Comparison of ENCODE assay signal across 9 mouse cellular contexts in the genomic region with DNA sequence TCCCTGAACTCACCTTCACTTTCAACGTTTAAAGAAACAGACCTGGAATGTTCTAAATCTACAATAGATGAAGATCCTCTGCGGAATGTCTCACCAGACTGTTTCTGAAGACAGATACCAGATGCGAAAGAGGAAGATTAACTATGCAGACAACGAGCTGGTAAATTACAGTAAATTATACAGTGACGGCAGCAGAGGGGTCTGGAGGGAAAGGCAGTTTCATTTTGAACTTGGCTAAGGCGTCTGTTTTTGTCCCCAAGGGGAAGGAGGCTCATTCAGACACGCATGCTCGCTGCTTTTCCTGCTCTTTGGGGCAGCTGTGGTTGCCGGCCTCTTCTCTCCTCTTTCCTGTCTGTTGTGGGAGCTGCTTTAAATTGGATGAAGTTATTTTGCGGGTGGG. TPM values are rescaled to one million over a fixed set of nuclear protein-coding genes. Genes with fewer than 3 reads are reported as not detected.
DNase-seq lines count a peak whose midpoint lies in the region; TF ChIP-seq lines count a peak whose summit lies in the region.
"Had no signal": no experiment of that assay in that cellular context is flagged by ENCODE, and none has a peak within 500 bp of the region (broad histone marks: within the 10 kb centered on the region; RNA-seq: fewer than 3 reads in every experiment).

No protein-coding gene starts in this region.

- H3K4me3 ChIP-seq in gastrocnemius, adult 2 months: peak overlapping the region; percentile 53
- peak overlapping the region; percentile 83 for H3K4me3 ChIP-seq in megakaryocyte, embryonic 14.5 days (replicated peaks)
- H3K4me3 ChIP-seq: embryonic facial prominence, embryonic 12.5 days had no signal

- H3K36me3 ChIP-seq in megakaryocyte, embryonic 14.5 days (replicated peaks; ENCODE audit: low read length): no peaks in the 10 kb centered on the region
- H3K36me3 ChIP-seq: embryonic facial prominence, embryonic 12.5 days had no signal

- peak; percentile 22 for DNase-seq in gastrocnemius, adult 2 months
- no peak for DNase-seq in gastrocnemius, adult 18-20 months (ENCODE audit: low spot score)
- DNase-seq in layer of hippocampus, postnatal 14 days (ENCODE audit: low spot score in 2 of 2): peak; percentile 22 to 38
- DNase-seq in layer of hippocampus, adult 11-12 months (ENCODE audit: low spot score): no peak
- peak; percentile 49 for DNase-seq in brain, embryonic 14.5 days (ENCODE audit: low read depth)
- DNase-seq in urinary bladder, postnatal 10 days (ENCODE audit: low spot score): no peak
- DNase-seq in cerebellum, adult 9-11 months: no peak

- H3K9me3 ChIP-seq in megakaryocyte, embryonic 14.5 days: no peaks in the 10 kb centered on the region
- H3K9me3 ChIP-seq: embryonic facial prominence, embryonic 12.5 days had no signal

- H3K4me1 ChIP-seq in megakaryocyte, embryonic 14.5 days: peaks cover 10% of the 10 kb centered on the region

- peaks cover 2% of the 10 kb centered on the region for H3K27me3 ChIP-seq in megakaryocyte, embryonic 14.5 days (replicated peaks)
- H3K27me3 ChIP-seq: embryonic facial prominence, embryonic 12.5 days had no signal

- intact Hi-C loops in gastrocnemius, adult 2 months (cut with DNase I): no loop called here

- H3K27ac ChIP-seq in gastrocnemius, adult 2 months: peak overlapping the region; percentile 20; the same call in 1 of the 2 replicates
- H3K27ac ChIP-seq: embryonic facial prominence, embryonic 12.5 days had no signal

- TF ChIP-seq POLR2A in brain, embryonic 14.5 days (IDR thresholded peaks at IDR 0.05; ENCODE audit: borderline replicate concordance, extremely low read depth, insufficient read depth, insufficient read length, poor library complexity, severe bottlenecking): no peak

- no peak for TF ChIP-seq CTCF in gastrocnemius, adult 2 months (IDR thresholded peaks at IDR 0.05)
- no peak for TF ChIP-seq CTCF in brain, embryonic 14.5 days (IDR thresholded peaks at IDR 0.05; ENCODE audit: borderline replicate concordance, extremely low read depth, insufficient read depth, insufficient read length)

RNA-seq across cellular contexts. Expression of a gene that starts 15.7 kb away (rescaled TPM):
- total RNA-seq in gastrocnemius, adult 2 months (2021): 1 to 10 TPM; 4.3 to 4.7 TPM
- total RNA-seq in gastrocnemius, adult 18-20 months (2021): 1 to 10 TPM; 4.0 to 4.1 TPM
- 10 to 100 TPM; 32.3 to 33.1 TPM for total RNA-seq in layer of hippocampus, postnatal 14 days (2021)
- 21.0 and 21.4 TPM in 2 replicates for polyA plus RNA-seq in brain, embryonic 14.5 days (2012; rRNA removed)
- polyA plus RNA-seq in megakaryocyte, embryonic 14.5 days (2012; ENCODE audit: insufficient read depth, low replicate concordance): 0.29 TPM in 1 of 2 replicates, not detected in the other

RNA-seq across cellular contexts. Expression of a gene that starts 34.2 kb away (rescaled TPM):
- 100 to 1,000 TPM in 1 of 2 experiments, 10 to 100 TPM in 1; 60.5 to 195 TPM for total RNA-seq in gastrocnemius, adult 2 months (2021)
- 10 to 100 TPM; 50.4 to 96.5 TPM for total RNA-seq in gastrocnemius, adult 18-20 months (2021)
- total RNA-seq in layer of hippocampus, postnatal 14 days (2021): 10 to 100 TPM; 11.7 to 13.5 TPM
- 1.3 and 2.2 TPM in 2 replicates for polyA plus RNA-seq in brain, embryonic 14.5 days (2012; rRNA removed)
- not detected in 2 replicates for polyA plus RNA-seq in megakaryocyte, embryonic 14.5 days (2012; ENCODE audit: insufficient read depth, low replicate concordance)

Comparison
In these comparisons a context has a peak if more than half of its experiments do, and no peak if none do; other contexts are left out.
1. DNase-seq: peak in gastrocnemius, adult 2 months (single experiment), layer of hippocampus, postnatal 14 days (2 of 2) and brain, embryonic 14.5 days (single experiment); none in gastrocnemius, adult 18-20 months (single experiment), layer of hippocampus, adult 11-12 months (single experiment), urinary bladder, postnatal 10 days (single experiment) and cerebellum, adult 9-11 months (single experiment).
2. RNA of a gene that starts 15.7 kb away (total RNA-seq): 32.3 to 33.1 TPM in layer of hippocampus, postnatal 14 days; 4.3 to 4.7 TPM in gastrocnemius, adult 2 months and 4.0 to 4.1 TPM in gastrocnemius, adult 18-20 months; every median in the first group is over 4 times any median in the second.